Mouse (Mus musculus) forebrain, embryonic 12.5 days (tissue): ENCODE measurements around the gene C8b. TPM values are rescaled to one million over a fixed set of nuclear protein-coding genes. Genes with fewer than 3 reads are reported as not detected.

Experiments
- ATAC-seq: fragments of 200-750 bp; cut with Nextera tagmentation; 2 replicates; pipeline ENCODE4 v1.8.0; 2017; ENCODE audit warnings: moderate TSS enrichment; ENCODE audit not compliant: low FRiP score
- H3K27ac ChIP-seq: fragments of 300-500 bp; sonication (generic); 2 replicates; pipeline ENCODE4 v1.5.1; 2016; ENCODE audit warnings: mild to moderate bottlenecking
- H3K27me3 ChIP-seq: fragments of 300-500 bp; sonication (generic); 2 replicates; pipeline ENCODE4 v1.6.1; 2016; ENCODE audit warnings: mild to moderate bottlenecking
- H3K36me3 ChIP-seq: fragments of 300-500 bp; sonication (generic); replicated peaks from 2 replicates; pipeline ENCODE4 v1.6.1; 2016; ENCODE audit warnings: mild to moderate bottlenecking
- H3K4me1 ChIP-seq: fragments of 300-500 bp; sonication (generic); 2 replicates; pipeline ENCODE4 v1.6.1; 2016
- H3K4me2 ChIP-seq: fragments of 300-500 bp; sonication (generic); 2 replicates; pipeline ENCODE4 v1.6.1; 2016; ENCODE audit warnings: mild to moderate bottlenecking, moderate library complexity
- H3K4me3 ChIP-seq: fragments of 300-500 bp; sonication (generic); replicated peaks from 2 replicates; pipeline ENCODE4 v1.5.1; 2016; ENCODE audit warnings: mild to moderate bottlenecking
- H3K9ac ChIP-seq: fragments of 300-500 bp; sonication (generic); 2 replicates; pipeline ENCODE4 v1.6.1; 2016; ENCODE audit warnings: mild to moderate bottlenecking
- H3K9me3 ChIP-seq: fragments of 300-500 bp; sonication (generic); 2 replicates; pipeline ENCODE4 v1.6.1; 2016
- WGBS: fragments of 180-500 bp; shearing (Covaris S2); methylation state at CpG from one replicate; pipeline ENCODE4 v1.1.7; 2016; 5-methylcytosine and 5-hydroxymethylcytosine counted together
- polyA plus RNA-seq: library from polyadenylated mRNA; unstranded; fragments of >200 nt; fragmentation: Nextera tagmentation; extraction: Ambion mirVana; gene quantifications from 2 replicates; pipeline ENCODE4 v1.2.1, GENCODE M21; 2016

C8b gene
- 0.09 TPM in 1 of 2 replicates, not detected in the other for polyA plus RNA-seq

DNA sequence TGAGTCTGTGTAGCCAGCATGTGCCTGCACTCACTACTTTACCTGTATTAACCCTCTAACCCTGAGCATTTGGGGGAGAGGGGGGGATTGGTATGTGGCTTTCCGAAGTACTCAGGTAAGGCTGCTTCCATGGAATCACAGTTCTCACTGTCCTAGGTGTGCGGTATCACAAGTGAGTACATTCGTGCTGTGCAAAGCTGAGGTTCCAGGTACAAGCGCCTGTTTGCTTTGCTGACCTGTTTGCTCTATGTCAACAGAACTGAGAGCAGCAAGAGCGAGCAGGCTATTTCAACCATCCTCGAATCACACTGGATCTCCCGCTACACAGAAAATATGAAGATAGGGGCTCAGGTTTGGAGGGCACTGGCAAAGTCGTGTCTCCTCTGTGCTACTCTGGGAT is at the start of gene C8b:
Gene C8b, plus strand, starts transcription at position 253 of the 400 bp plus-strand sequence.
- ATAC-seq: no peak
- 0 out of 2 replicates have a peak, but pooled peaks cover 4% of the 10 kb centered on the region for H3K27me3 ChIP-seq
- H3K9ac ChIP-seq: no peak within 1 kb of the TSS
- WGBS: 93% methylated on average over 8 of the region's 8 CpGs
- H3K4me3 ChIP-seq: no peak within 1 kb of the TSS
- no peaks in the 10 kb centered on the region for H3K36me3 ChIP-seq
- H3K4me1 ChIP-seq: peaks cover 7% of the 10 kb centered on the region
- no peak within 1 kb of the TSS for H3K27ac ChIP-seq
- H3K4me2 ChIP-seq: no peak within 1 kb of the TSS
- no peaks in the 10 kb centered on the region for H3K9me3 ChIP-seq

DNA sequence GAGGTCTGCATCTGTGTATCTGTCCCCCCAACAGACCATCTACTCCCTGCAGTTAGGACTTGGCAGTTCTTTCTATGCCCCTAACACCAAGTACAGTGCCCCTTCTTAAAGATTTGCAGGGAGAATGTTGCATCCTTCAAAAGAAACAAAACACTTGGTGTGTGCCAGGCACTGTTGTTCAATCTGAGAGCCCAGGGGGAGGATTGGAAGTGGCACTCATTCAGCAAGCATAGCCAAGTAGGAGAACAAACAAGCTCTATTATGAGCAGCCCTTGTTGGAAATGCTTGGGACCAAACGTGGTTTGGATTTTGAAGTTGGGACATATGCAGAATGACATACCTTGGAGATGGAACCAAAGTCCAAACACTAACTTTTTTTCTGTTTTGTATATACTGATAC is 49.6 kb upstream of the C8b start:
- no peak overlapping the region for H3K4me2 ChIP-seq
- no peak for ATAC-seq
- WGBS: 69% methylated on average over 1 of the region's 1 CpGs
- H3K27ac ChIP-seq: no peak overlapping the region
- no peak overlapping the region for H3K4me3 ChIP-seq
- H3K9me3 ChIP-seq: no peaks in the 10 kb centered on the region
- peaks cover 31% of the 10 kb centered on the region for H3K4me1 ChIP-seq
- H3K9ac ChIP-seq: no peak overlapping the region
- no peaks in the 10 kb centered on the region for H3K36me3 ChIP-seq
- no peaks in the 10 kb centered on the region for H3K27me3 ChIP-seq

DNA sequence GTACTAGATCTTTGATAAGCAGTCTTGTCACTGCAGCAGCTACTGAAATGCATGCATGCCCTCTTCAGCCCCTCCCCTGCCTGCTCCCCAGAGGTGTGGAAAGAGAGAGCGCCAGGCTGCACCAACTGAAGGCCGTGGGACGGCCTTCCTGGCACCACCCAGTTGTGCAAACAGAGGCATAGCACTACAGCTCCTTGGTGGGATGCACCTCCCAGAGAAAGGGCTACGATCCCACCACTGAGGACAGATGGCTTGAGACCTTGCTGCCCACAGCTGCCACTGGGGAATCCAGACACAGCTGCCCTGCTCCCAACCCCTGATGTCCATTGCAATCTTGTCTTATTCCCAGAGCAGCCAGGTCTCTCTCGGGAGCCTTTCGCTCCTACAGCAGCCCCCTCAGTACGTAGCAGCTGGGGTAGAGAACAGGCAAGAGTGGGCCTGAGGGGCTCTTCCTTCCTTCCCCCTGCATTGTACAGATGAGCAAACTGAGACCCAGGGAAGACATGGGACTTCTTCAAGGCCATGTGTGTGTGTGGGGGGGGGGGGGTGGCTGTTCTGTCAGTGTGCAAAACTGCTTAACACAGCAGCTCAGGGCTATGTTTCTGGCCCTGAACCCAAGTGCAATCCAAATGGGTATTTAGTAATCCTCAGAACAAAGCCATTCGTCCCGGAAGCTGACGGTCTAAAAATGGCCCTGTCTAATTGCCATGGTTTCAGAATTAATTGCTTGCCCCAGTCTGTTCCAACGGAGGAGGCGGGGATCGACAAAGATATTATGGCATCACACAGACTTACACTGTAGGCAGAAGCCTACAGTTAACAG is 46.9 kb upstream of the C8b start:
- Histone ChIP-seq H3K4me2 (peak overlapping the region; percentile 13; the same call in 1 of the 2 replicates), H3K9ac (no peak overlapping the region), H3K9me3 (no peaks in the 10 kb centered on the region), H3K36me3 (no peaks in the 10 kb centered on the region), H3K4me3 (no peak overlapping the region), H3K4me1 (peaks cover 41% of the 10 kb centered on the region), H3K27me3 (no peaks in the 10 kb centered on the region), H3K27ac (peak overlapping the region; percentile 81)
- ATAC-seq: peak; percentile 72
- WGBS: 29% methylated on average over 13 of the region's 13 CpGs

DNA sequence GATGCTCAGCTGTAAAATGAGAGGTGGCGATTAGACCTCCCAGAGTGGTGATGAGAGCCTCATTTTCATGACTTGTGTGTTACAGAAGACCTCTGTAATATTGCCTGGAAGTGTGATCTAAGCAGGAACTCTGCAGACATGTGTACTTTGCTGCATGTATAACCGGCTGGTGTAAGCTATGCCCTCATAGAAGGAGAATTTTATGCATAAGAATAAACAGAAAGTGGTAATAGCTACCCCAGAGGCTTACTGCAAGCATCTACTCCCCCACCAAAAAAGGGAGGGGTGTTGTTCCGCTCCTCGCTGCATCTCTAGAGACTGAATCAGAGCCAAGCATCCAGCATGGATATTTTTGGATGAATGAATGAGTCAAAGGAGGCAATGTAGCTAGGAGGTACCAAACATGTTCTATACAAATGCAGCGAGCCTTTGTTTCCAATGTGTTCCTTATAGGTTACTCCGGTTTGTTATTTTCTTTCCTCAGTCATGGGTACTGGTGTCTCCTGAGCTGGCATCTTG is 42.5 kb upstream of the C8b start:
- no peaks in the 10 kb centered on the region for H3K9me3 ChIP-seq
- peak overlapping the region; percentile 43; the same call in 1 of the 2 replicates for H3K27ac ChIP-seq
- no peak for ATAC-seq
- H3K36me3 ChIP-seq: 0 out of 2 replicates have a peak, but pooled peaks cover 6% of the 10 kb centered on the region
- no peak overlapping the region for H3K4me3 ChIP-seq
- H3K27me3 ChIP-seq: no peaks in the 10 kb centered on the region
- H3K4me1 ChIP-seq: peaks cover 33% of the 10 kb centered on the region
- no peak overlapping the region for H3K9ac ChIP-seq
- WGBS: 73% methylated on average over 6 of the region's 6 CpGs
- H3K4me2 ChIP-seq: no peak overlapping the region

DNA sequence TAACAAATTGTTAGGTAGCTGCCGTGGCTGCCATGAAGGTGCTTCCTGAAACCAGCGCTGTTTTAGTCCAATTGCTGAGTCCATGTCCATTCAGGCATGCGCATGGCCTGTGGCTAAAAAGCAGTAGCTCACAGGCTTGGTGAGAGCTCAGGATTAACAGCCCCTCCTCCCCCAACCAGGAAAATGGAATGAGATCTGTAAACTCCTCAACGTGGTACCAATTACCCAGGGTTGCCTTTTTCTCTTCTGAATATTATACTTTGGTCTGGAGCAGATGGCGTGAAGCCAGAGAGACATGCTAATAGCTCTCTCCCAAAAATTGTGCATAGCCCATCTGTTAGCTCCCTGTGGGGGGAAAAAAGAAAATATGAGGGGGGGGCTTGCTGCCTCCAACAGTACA is 41.9 kb upstream of the C8b start:
- no peak overlapping the region for H3K4me2 ChIP-seq
- no peak; the same call in 1 of the 2 replicates for ATAC-seq
- H3K27ac ChIP-seq: peak overlapping the region; percentile 43; the same call in 1 of the 2 replicates
- H3K9ac ChIP-seq: no peak overlapping the region
- 49% methylated on average over 5 of the region's 5 CpGs for WGBS
- H3K36me3 ChIP-seq: peaks cover 11% of the 10 kb centered on the region
- H3K27me3 ChIP-seq: no peaks in the 10 kb centered on the region
- H3K9me3 ChIP-seq: no peaks in the 10 kb centered on the region
- H3K4me3 ChIP-seq: no peak overlapping the region
- peaks cover 27% of the 10 kb centered on the region for H3K4me1 ChIP-seq

DNA sequence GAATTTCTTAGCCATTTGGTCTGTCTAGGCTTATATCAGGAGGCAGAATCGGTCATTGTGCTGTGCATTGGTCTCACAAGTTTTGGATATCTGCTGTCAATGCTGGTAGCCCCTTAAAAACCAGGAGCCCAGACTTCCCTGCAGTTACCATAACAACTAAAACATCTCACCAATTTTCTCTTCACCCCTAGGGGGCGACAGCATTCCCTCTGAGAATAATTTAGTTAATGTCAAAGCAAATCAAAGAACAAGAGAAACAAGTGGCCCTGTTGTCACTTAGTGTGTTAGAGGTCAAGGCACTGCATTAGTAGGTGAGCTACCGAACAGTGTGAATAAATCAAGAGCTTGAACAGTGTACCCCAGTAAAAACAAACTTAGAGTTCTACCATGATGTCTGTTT is 40.4 kb upstream of the C8b start:
- Histone ChIP-seq H3K27me3 (no peaks in the 10 kb centered on the region), H3K4me1 (peaks cover 13% of the 10 kb centered on the region), H3K9ac (no peak overlapping the region), H3K27ac (no peak overlapping the region), H3K9me3 (no peaks in the 10 kb centered on the region), H3K4me2 (no peak overlapping the region), H3K4me3 (no peak overlapping the region), H3K36me3 (peaks cover 12% of the 10 kb centered on the region)
- no peak for ATAC-seq
- 51% methylated on average over 3 of the region's 3 CpGs for WGBS

DNA sequence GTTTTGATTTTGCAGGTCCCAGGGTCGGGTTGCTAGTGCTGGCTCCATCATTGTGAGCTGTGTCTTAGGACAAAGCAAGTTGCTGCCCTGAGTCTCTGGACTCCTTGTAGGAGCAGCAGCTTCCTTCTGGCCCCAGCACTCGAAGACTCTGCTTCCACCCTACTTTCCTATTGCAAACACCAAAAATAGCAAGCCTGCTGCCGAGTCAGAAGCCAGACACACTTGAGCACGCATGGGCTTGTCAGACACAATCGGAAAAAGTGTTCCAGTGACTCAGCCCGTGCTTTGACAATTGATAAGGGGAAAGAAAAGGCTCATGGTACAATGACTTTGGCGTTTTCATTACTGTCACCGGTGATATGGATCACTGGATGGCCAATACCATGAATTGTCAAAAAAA is 36.9 kb upstream of the C8b start:
- Histone ChIP-seq H3K4me1 (peaks cover 3% of the 10 kb centered on the region), H3K36me3 (peaks cover 12% of the 10 kb centered on the region), H3K27ac (no peak overlapping the region), H3K4me2 (no peak overlapping the region), H3K4me3 (no peak overlapping the region), H3K9ac (no peak overlapping the region), H3K27me3 (no peaks in the 10 kb centered on the region), H3K9me3 (no peaks in the 10 kb centered on the region)
- 83% methylated on average over 8 of the region's 8 CpGs for WGBS
- ATAC-seq: no peak

DNA sequence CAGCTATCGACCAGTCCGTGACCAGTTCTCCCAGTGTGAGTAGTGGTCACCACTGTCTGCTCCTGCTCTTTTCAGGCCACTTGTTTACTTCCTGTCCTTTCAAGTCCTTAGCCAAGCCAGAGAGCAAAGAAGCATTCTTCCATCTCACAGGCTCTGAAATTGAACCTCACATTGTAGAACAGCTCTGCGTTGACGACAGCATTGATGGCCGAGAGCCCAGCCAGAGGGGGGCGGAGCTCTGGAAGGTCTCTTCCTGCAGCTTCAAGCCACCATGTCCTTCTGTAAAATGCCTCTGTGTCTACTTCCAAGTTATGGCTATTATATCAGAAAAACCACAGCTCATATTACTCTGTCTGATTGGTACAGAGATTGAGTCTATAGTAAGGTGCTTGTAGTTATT is 19.6 kb upstream of the C8b start:
- Histone ChIP-seq H3K27ac (no peak overlapping the region), H3K9me3 (no peaks in the 10 kb centered on the region), H3K36me3 (no peaks in the 10 kb centered on the region), H3K9ac (no peak overlapping the region), H3K4me2 (no peak overlapping the region), H3K4me3 (no peak overlapping the region), H3K4me1 (no peaks in the 10 kb centered on the region), H3K27me3 (no peaks in the 10 kb centered on the region)
- 72% methylated on average over 6 of the region's 6 CpGs for WGBS
- ATAC-seq: no peak

DNA sequence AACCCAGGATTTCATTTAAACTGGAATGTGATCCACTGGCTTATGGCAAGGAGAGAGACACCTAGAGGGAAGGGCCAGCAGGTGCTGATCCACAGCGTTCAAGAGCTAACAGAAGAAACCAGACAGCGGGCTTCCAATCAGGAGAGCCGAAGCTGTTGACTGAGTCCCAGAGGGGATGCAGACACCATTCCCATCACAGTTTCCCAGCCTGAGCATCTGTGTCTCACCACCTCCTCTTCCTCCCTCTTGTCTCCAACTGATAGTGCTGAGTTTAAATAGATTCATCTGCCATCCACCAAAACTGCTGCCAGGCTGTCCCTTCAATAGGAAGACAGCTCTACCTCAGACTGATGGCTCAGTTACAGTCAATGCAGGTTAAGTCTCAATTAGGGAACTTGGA is 12.0 kb upstream of the C8b start:
- no peak overlapping the region for H3K27ac ChIP-seq
- H3K9me3 ChIP-seq: no peaks in the 10 kb centered on the region
- H3K4me2 ChIP-seq: no peak overlapping the region
- H3K9ac ChIP-seq: no peak overlapping the region
- no peak overlapping the region for H3K4me3 ChIP-seq
- H3K36me3 ChIP-seq: no peaks in the 10 kb centered on the region
- H3K27me3 ChIP-seq: no peaks in the 10 kb centered on the region
- 79% methylated on average over 3 of the region's 3 CpGs for WGBS
- no peaks in the 10 kb centered on the region; the same call in 1 of the 2 replicates for H3K4me1 ChIP-seq
- no peak for ATAC-seq

DNA sequence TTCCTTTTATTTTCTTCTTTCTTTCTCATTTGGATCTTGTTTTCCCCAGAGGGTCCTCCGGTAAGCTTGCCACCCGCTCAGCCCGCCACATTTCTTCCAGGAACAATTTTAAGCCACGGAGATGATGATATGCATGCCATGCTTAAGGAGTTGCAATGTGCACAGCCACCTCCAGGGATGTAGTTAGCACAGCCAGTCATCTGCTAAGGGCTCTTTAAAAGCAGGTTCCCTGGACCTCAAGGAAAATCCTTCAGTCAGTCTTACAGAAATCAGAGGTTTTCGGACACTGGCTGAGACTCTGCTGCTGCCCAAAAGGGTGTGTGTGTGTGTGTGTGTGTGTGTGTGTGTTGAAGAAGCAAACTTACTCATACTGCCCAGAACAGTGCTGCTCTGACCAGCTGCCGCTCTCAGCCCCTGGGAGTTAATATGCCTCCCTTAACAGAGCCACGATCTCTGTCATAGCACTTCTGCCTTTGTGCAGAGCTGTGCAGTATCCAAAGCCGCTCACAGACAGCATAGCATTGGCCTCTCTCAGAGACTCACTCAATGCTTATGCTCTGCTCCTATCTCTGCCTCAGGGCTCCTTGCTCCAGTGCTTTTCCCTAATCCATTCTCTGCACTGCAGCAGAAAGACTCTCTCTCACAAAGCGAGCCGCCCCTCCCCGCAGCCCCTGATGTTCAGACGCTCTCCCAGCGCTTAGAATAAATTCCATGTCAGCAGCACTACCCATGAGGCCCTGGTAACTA is 5.1 kb upstream of the C8b start:
- H3K27ac ChIP-seq: no peak overlapping the region
- 0 out of 2 replicates have a peak overlapping the region, but pooled peaks have one; percentile 17 for H3K9ac ChIP-seq
- WGBS: 54% methylated on average over 13 of the region's 13 CpGs
- peak; percentile 49; the same call in 1 of the 2 replicates for ATAC-seq
- no peak overlapping the region for H3K4me3 ChIP-seq
- H3K9me3 ChIP-seq: no peaks in the 10 kb centered on the region
- H3K4me2 ChIP-seq: 0 out of 2 replicates have a peak overlapping the region, but pooled peaks have one; percentile 15
- H3K27me3 ChIP-seq: 0 out of 2 replicates have a peak, but pooled peaks cover 4% of the 10 kb centered on the region
- H3K36me3 ChIP-seq: no peaks in the 10 kb centered on the region
- H3K4me1 ChIP-seq: peaks cover 12% of the 10 kb centered on the region

DNA sequence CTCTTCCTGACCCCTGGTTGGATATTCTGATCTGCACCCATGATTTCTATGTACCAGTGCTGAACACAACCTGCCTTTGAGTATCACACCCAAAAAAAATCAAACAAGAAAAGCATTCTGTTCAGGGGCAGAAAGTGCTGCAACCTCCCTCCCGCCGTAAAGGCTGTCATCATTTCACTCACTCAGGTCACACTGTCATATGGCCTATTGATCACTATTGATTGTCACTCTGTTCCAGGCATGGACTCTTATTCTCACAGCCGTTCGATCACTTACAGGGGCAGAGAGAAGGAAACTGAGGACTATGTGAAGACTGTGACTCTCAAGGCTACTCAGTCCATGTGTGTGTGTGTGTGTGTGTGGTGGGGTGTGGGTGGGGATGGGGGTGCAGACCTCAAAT is 2.1 kb downstream of the C8b start:
- H3K4me3 ChIP-seq: no peak overlapping the region
- H3K9me3 ChIP-seq: no peaks in the 10 kb centered on the region
- WGBS: 94% methylated on average over 4 of the region's 4 CpGs
- no peak overlapping the region for H3K9ac ChIP-seq
- H3K4me1 ChIP-seq: no peaks in the 10 kb centered on the region
- no peak overlapping the region for H3K4me2 ChIP-seq
- no peak for ATAC-seq
- no peak overlapping the region for H3K27ac ChIP-seq
- no peaks in the 10 kb centered on the region for H3K36me3 ChIP-seq
- H3K27me3 ChIP-seq: no peaks in the 10 kb centered on the region

DNA sequence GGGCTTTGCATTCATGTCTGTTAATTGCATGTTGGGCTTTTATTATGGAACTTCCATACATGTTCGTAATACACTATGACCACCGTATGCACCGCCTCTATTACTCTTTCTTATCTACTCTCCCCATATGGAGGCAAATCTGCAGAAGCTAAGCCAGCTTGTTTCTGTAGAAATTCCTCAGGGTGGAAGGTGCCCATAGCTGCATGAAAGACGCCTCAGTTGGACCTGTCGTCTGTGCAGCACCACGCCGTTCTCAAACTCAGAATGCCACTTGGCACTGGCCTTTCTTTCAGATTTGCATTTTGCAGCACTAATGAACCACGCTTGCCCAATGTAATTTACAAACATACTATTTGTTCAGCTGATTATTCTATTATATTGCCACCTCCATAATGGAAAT is 3.5 kb downstream of the C8b start:
- Histone ChIP-seq H3K36me3 (no peaks in the 10 kb centered on the region), H3K9me3 (no peaks in the 10 kb centered on the region), H3K4me3 (no peak overlapping the region), H3K27ac (no peak overlapping the region), H3K4me2 (no peak overlapping the region), H3K9ac (no peak overlapping the region), H3K27me3 (no peaks in the 10 kb centered on the region), H3K4me1 (no peaks in the 10 kb centered on the region)
- no peak for ATAC-seq
- WGBS: 74% methylated on average over 8 of the region's 8 CpGs
